Mouse (Mus musculus) liver, embryonic 14.5 days (tissue): ENCODE results near the gene Ankrd6. TPM values are rescaled to one million over a fixed set of nuclear protein-coding genes. Genes with fewer than 3 reads are reported as not detected.
A peak's percentile ranks its signal among the peaks of the same experiment; 100 is the strongest.

ENCODE experiments used
- ATAC-seq: fragments of 200-750 bp; cut with Nextera tagmentation; 2 replicates; pipeline ENCODE4 v1.8.0; 2017; ENCODE audit warnings: moderate number of reproducible peaks, mild to moderate bottlenecking, moderate library complexity; ENCODE audit not compliant: insufficient read depth
- DNase-seq, 3 experiments: peaks; one replicate each; pipeline ENCODE4 v3.0.0-alpha.2; 2012 to 2013; ENCODE audit warnings: low read depth in 3 of 3, low spot score in 3 of 3
- H3K27ac ChIP-seq: fragments of 300-500 bp; sonication (generic); 2 replicates; pipeline ENCODE4 v1.5.1; 2014; ENCODE audit warnings: moderate library complexity, mild to moderate bottlenecking, control low read depth, inconsistent platforms
- H3K27me3 ChIP-seq: fragments of 300-500 bp; sonication (generic); 2 replicates; pipeline ENCODE4 v1.6.1; 2014; ENCODE audit warnings: mild to moderate bottlenecking, low read length, moderate library complexity; ENCODE audit not compliant: control insufficient read depth, insufficient read depth
- H3K36me3 ChIP-seq: fragments of 300-500 bp; sonication (generic); replicated peaks from 2 replicates; pipeline ENCODE4 v1.6.1; 2014; ENCODE audit warnings: low read depth; ENCODE audit not compliant: control insufficient read depth, insufficient read depth
- H3K4me1 ChIP-seq, 2 experiments: fragments of 200-500 bp in 1 of 2; fragments of 300-500 bp in 1 of 2; sonication (generic) in 1 of 2; replicated peaks; 2 replicates each; pipeline ENCODE4 v1.6.1; 2012 to 2014; ENCODE audit warnings: antibody characterized with exemption in 1 of 2, inconsistent platforms in 1 of 2, low read length in 1 of 2; ENCODE audit not compliant: control insufficient read depth in 2 of 2, insufficient read depth in 2 of 2
- H3K4me2 ChIP-seq: fragments of 300-500 bp; sonication (generic); 2 replicates; pipeline ENCODE4 v1.6.1; 2014; ENCODE audit warnings: low read depth, mild to moderate bottlenecking, control low read depth, moderate library complexity
- H3K4me3 ChIP-seq, 2 experiments: fragments of 200-500 bp in 1 of 2; fragments of 300-500 bp in 1 of 2; sonication (generic) in 1 of 2; 2 replicates each; pipeline ENCODE4 v1.5.1; 2012 to 2014; ENCODE audit warnings: low read depth in 2 of 2, low read length in 2 of 2, mild to moderate bottlenecking in 2 of 2, control low read depth in 1 of 2, inconsistent platforms in 1 of 2, moderate library complexity in 1 of 2; ENCODE audit not compliant: insufficient read depth in 1 of 2
- H3K9ac ChIP-seq: fragments of 300-500 bp; sonication (generic); replicated peaks from 2 replicates; pipeline ENCODE4 v1.6.1; 2014; ENCODE audit warnings: mild to moderate bottlenecking, control low read depth, moderate library complexity
- H3K9me3 ChIP-seq: fragments of 300-500 bp; sonication (generic); 2 replicates; pipeline ENCODE4 v1.6.1; 2016; ENCODE audit warnings: low read length, mixed read lengths; ENCODE audit not compliant: control insufficient read depth
- CTCF ChIP-seq: IDR thresholded peaks from 2 replicates; pipeline ENCODE4 v1.5.1; 2016; ENCODE audit warnings: antibody characterized with exemption, low read depth, control low read depth
- EP300 ChIP-seq: IDR thresholded peaks from 2 replicates; pipeline ENCODE4 v1.6.1; 2016; ENCODE audit warnings: antibody characterized with exemption, low read depth
- WGBS: fragments of 180-500 bp; shearing (Covaris S2); extraction: QIAGEN DNeasy Blood & Tissue Kit; methylation state at CpG from one replicate; pipeline ENCODE4 v1.1.7; 2014; ENCODE audit not compliant: insufficient replicate concordance; 5-methylcytosine and 5-hydroxymethylcytosine counted together
- polyA plus RNA-seq, 2 experiments: library from polyadenylated mRNA; depleted of rRNA in 1 of 2; stranded (reverse) in 1 of 2; unstranded in 1 of 2; fragments of >200 nt; fragmentation: Nextera tagmentation in 1 of 2; extraction: Ambion mirVana in 1 of 2; gene quantifications; 2 replicates each; pipeline versions ENCODE4 v1.2.1 to v1.2.3; 2012 to 2014

Ankrd6 gene
- polyA plus RNA-seq, 2 experiments: 0.31 to 0.42 TPM

- H3K27me3 ChIP-seq: no peaks in the 10 kb centered on the region
- no peak overlapping the region; the same call in 1 of the 2 replicates for H3K27ac ChIP-seq
- H3K4me3 ChIP-seq: no peak overlapping the region
- peak; percentile 29 to 46 (median 31) for DNase-seq
- no peaks in the 10 kb centered on the region for H3K9me3 ChIP-seq
- no peak for TF ChIP-seq CTCF
- TF ChIP-seq EP300: 0 out of 2 replicates have a peak, but pooled peaks have one; percentile 29
- H3K4me1 ChIP-seq: peaks cover 0 to 9% of the 10 kb centered on the region in 2 experiments; a peak in 2 of 4 replicates
- H3K36me3 ChIP-seq: no peaks in the 10 kb centered on the region
- H3K9ac ChIP-seq: no peak overlapping the region
- ATAC-seq: peak; percentile 92
- 51% methylated on average over 6 of the region's 6 CpGs for WGBS
- H3K4me2 ChIP-seq: peak overlapping the region; percentile 11; the same call in 1 of the 2 replicates
Measured at GRCm38 (mm10) chr4:32916689-32917385, 33.8 kb downstream of the Ankrd6 start.

- H3K9ac ChIP-seq: no peak overlapping the region
- ATAC-seq: no peak
- H3K4me2 ChIP-seq: no peak overlapping the region
- H3K9me3 ChIP-seq: no peaks in the 10 kb centered on the region
- H3K27ac ChIP-seq: no peak overlapping the region
- no peaks in the 10 kb centered on the region for H3K36me3 ChIP-seq
- no peak for DNase-seq
- no peak overlapping the region for H3K4me3 ChIP-seq
- peaks cover 0 to 9% of the 10 kb centered on the region in 2 experiments; a peak in 2 of 4 replicates for H3K4me1 ChIP-seq
- no peaks in the 10 kb centered on the region for H3K27me3 ChIP-seq
- WGBS: 59% methylated on average over 8 of the region's 8 CpGs
- no peak for TF ChIP-seq CTCF
- TF ChIP-seq EP300: no peak
Measured at GRCm38 (mm10) chr4:32915928-32916327, 34.7 kb downstream of the Ankrd6 start.

GRCm38 (mm10) chr4:32909996-32910395, 40.6 kb downstream of the Ankrd6 start:
- WGBS: 84% methylated on average over 1 of the region's 1 CpGs
- no peak for TF ChIP-seq EP300
- no peak for TF ChIP-seq CTCF
- no peak overlapping the region for H3K4me3 ChIP-seq
- H3K4me2 ChIP-seq: peak overlapping the region; percentile 53
- no peak for ATAC-seq
- peak overlapping the region; percentile 34; the same call in 1 of the 2 replicates for H3K9ac ChIP-seq
- no peaks in the 10 kb centered on the region for H3K27me3 ChIP-seq
- H3K27ac ChIP-seq: peak overlapping the region; percentile 73
- DNase-seq: no peak
- no peaks in the 10 kb centered on the region for H3K9me3 ChIP-seq
- H3K36me3 ChIP-seq: no peaks in the 10 kb centered on the region
- H3K4me1 ChIP-seq: peaks cover 26 to 29% of the 10 kb centered on the region in 2 experiments

GRCm38 (mm10) chr4:32909241-32909979, 41.2 kb downstream of the Ankrd6 start:
- H3K4me3 ChIP-seq: no peak overlapping the region
- ATAC-seq (peak; percentile 100), DNase-seq (peak; percentile 93 to 95 (median 93))
- H3K9ac ChIP-seq: peak overlapping the region; percentile 34; the same call in 1 of the 2 replicates
- no peaks in the 10 kb centered on the region for H3K36me3 ChIP-seq
- peak overlapping the region; percentile 53 for H3K4me2 ChIP-seq
- TF ChIP-seq CTCF: no peak
- peak; percentile 88 for TF ChIP-seq EP300
- H3K4me1 ChIP-seq: peaks cover 26 to 29% of the 10 kb centered on the region in 2 experiments
- peak overlapping the region; percentile 73 for H3K27ac ChIP-seq
- WGBS: 35% methylated on average over 3 of the region's 3 CpGs
- H3K9me3 ChIP-seq: no peaks in the 10 kb centered on the region
- H3K27me3 ChIP-seq: no peaks in the 10 kb centered on the region

- Histone ChIP-seq H3K4me2 (no peak overlapping the region), H3K36me3 (no peaks in the 10 kb centered on the region), H3K27ac (no peak overlapping the region), H3K9me3 (no peaks in the 10 kb centered on the region), H3K9ac (no peak overlapping the region), H3K4me1 (peaks cover 26 to 29% of the 10 kb centered on the region in 2 experiments), H3K27me3 (no peaks in the 10 kb centered on the region), H3K4me3 (no peak overlapping the region)
- ATAC-seq (no peak), DNase-seq (no peak)
- WGBS: 70% methylated on average over 3 of the region's 3 CpGs
- no peak for TF ChIP-seq CTCF
Measured at GRCm38 (mm10) chr4:32907631-32908030, 43.0 kb downstream of the Ankrd6 start.
